Mouse (Mus musculus): ENCODE measurements around the gene Dtx1. TPM values are rescaled to one million over a fixed set of nuclear protein-coding genes. Genes with fewer than 3 reads are reported as not detected.

Gene Dtx1
- polyA plus RNA-seq, 1 experiment from 2014 or later, result 0.24 TPM

Other genes starting within 250 kb of the Dtx1 start
- not detected in 3 replicates for gene Sdsl, start 239.1 kb downstream of the Dtx1 start, polyA plus RNA-seq (2018)
- not detected in 3 replicates for gene Sds, start 235.4 kb downstream of the Dtx1 start, polyA plus RNA-seq (2018)
- 95.1 to 104 TPM (median 96.6 TPM) in 3 replicates for gene Plbd2, start 208.3 kb downstream of the Dtx1 start, polyA plus RNA-seq (2018)
- gene Slc8b1, start 200.8 kb downstream of the Dtx1 start, polyA plus RNA-seq (2018), result 25.5 to 66.8 TPM (median 27.4 TPM) in 3 replicates
- gene Tpcn1, start 123.3 kb downstream of the Dtx1 start, polyA plus RNA-seq (2018), result 36.3 to 96.0 TPM (median 65.2 TPM) in 3 replicates
- 0.37 to 0.52 TPM in 2 of 3 replicates, not detected in the other for gene Iqcd, start 122.9 kb downstream of the Dtx1 start, polyA plus RNA-seq (2018)
- gene Rita1, start 99.3 kb downstream of the Dtx1 start, polyA plus RNA-seq (2018), result 4.5 to 4.9 TPM (median 4.8 TPM) in 3 replicates
- gene Ddx54, start 99.2 kb downstream of the Dtx1 start, polyA plus RNA-seq (2018), result 21.7 to 39.1 TPM (median 25.0 TPM) in 3 replicates
- not detected in 3 replicates for gene Cfap73, start 77.7 kb downstream of the Dtx1 start, polyA plus RNA-seq (2018)
- 0.11 to 0.14 TPM in 2 of 3 replicates, not detected in the other for gene Rasal1, start 63.1 kb downstream of the Dtx1 start, polyA plus RNA-seq (2018)
- 26.5 to 90.9 TPM (median 28.2 TPM) in 3 replicates for gene Oas2, start 37.9 kb upstream of the Dtx1 start, polyA plus RNA-seq (2018)
- gene Oas3, start 65.7 kb upstream of the Dtx1 start, polyA plus RNA-seq (2018), result 41.1 to 153 TPM (median 78.6 TPM) in 3 replicates
- gene Oas1e, start 83.6 kb upstream of the Dtx1 start, polyA plus RNA-seq (2018), result not detected in 3 replicates
- gene Oas1c, start 100.6 kb upstream of the Dtx1 start, polyA plus RNA-seq (2018), result 3.1 to 7.0 TPM (median 4.3 TPM) in 3 replicates
- gene Oas1f, start 135.4 kb upstream of the Dtx1 start, polyA plus RNA-seq (2018), result not detected in 3 replicates
- gene Oas1h, start 149.5 kb upstream of the Dtx1 start, polyA plus RNA-seq (2018), result not detected in 3 replicates
- 28.9 to 92.9 TPM (median 65.8 TPM) in 3 replicates for gene Oas1g, start 175.7 kb upstream of the Dtx1 start, polyA plus RNA-seq (2018)
- gene Oas1a, start 195.6 kb upstream of the Dtx1 start, polyA plus RNA-seq (2018), result 69.3 to 185 TPM (median 154 TPM) in 3 replicates
- gene Oas1d, start 202.6 kb upstream of the Dtx1 start, polyA plus RNA-seq (2018), result not detected in 3 replicates

All from macrophage (primary cell).